Mouse (Mus musculus): ENCODE results near the gene Fam151a. TPM values are rescaled to one million over a fixed set of nuclear protein-coding genes. Genes with fewer than 3 reads are reported as not detected.
"Not testable (repeated sequence)": the region's sequence is repeated elsewhere in the genome, so short reads cannot be mapped to it uniquely, and the experiment has no call there.

Gene Fam151a
- polyA plus RNA-seq, 1 experiment from 2014 or later, result not detected

GRCm38 (mm10) chr4:106751726-106752125, 18.0 kb downstream of the Fam151a start:
- Histone ChIP-seq H3K27me3 (ENCODE audit: control insufficient read depth, insufficient read depth, low read length) (no peaks in the 10 kb centered on the region), H3K4me2 (ENCODE audit: low read depth, low read length) (no peak overlapping the region), H3K9ac (replicated peaks; ENCODE audit: low read depth, low read length) (no peak overlapping the region), H3K9me3 (ENCODE audit: control insufficient read depth, low read length) (no peaks in the 10 kb centered on the region), H3K27ac (ENCODE audit: low read depth, low read length) (no peak overlapping the region), H3K36me3 (ENCODE audit: control insufficient read depth, insufficient read depth, low read length) (no peaks in the 10 kb centered on the region), H3K4me3 (ENCODE audit: low read depth, low read length) (no peak overlapping the region), H3K4me1 (ENCODE audit: control insufficient read depth, insufficient read depth, low read length) (0 out of 2 replicates have a peak, but pooled peaks cover 5% of the 10 kb centered on the region)
- WGBS, result 95% methylated on average over 6 of the region's 6 CpGs
- ATAC-seq (ENCODE audit: low read depth), result no peak

GRCm38 (mm10) chr4:106764166-106764565, 30.5 kb downstream of the Fam151a start:
- 73% methylated on average over 7 of the region's 7 CpGs for WGBS
- ATAC-seq (ENCODE audit: low read depth), result no peak
- H3K4me2 ChIP-seq (ENCODE audit: low read depth, low read length), result no peak overlapping the region

GRCm38 (mm10) chr4:106769306-106769705, 35.6 kb downstream of the Fam151a start:
- H3K27me3 ChIP-seq (ENCODE audit: control insufficient read depth, insufficient read depth, low read length), result no peaks in the 10 kb centered on the region
- no peak for ATAC-seq (ENCODE audit: low read depth)

More at GRCm38 (mm10) chr4:106764166-106764565, 30.5 kb downstream of the Fam151a start:
- H3K4me3 ChIP-seq (ENCODE audit: low read depth, low read length), result no peak overlapping the region
- H3K27ac ChIP-seq (ENCODE audit: low read depth, low read length), result no peak overlapping the region
- no peaks in the 10 kb centered on the region for H3K27me3 ChIP-seq (ENCODE audit: control insufficient read depth, insufficient read depth, low read length)
- no peaks in the 10 kb centered on the region for H3K36me3 ChIP-seq (ENCODE audit: control insufficient read depth, insufficient read depth, low read length)
- H3K9ac ChIP-seq (replicated peaks; ENCODE audit: low read depth, low read length), result no peak overlapping the region
- H3K4me1 ChIP-seq (ENCODE audit: control insufficient read depth, insufficient read depth, low read length), result no peaks in the 10 kb centered on the region
- H3K9me3 ChIP-seq (ENCODE audit: control insufficient read depth, low read length), result no peaks in the 10 kb centered on the region

GRCm38 (mm10) chr4:106772558-106772957, 38.9 kb downstream of the Fam151a start:
- Histone ChIP-seq H3K36me3 (ENCODE audit: control insufficient read depth, insufficient read depth, low read length) (no peaks in the 10 kb centered on the region), H3K9ac (replicated peaks; ENCODE audit: low read depth, low read length) (no peak overlapping the region), H3K4me3 (ENCODE audit: low read depth, low read length) (no peak overlapping the region), H3K4me1 (ENCODE audit: control insufficient read depth, insufficient read depth, low read length) (peaks cover 5% of the 10 kb centered on the region), H3K4me2 (ENCODE audit: low read depth, low read length) (no peak overlapping the region), H3K27ac (ENCODE audit: low read depth, low read length) (no peak overlapping the region), H3K27me3 (ENCODE audit: control insufficient read depth, insufficient read depth, low read length) (no peaks in the 10 kb centered on the region), H3K9me3 (ENCODE audit: control insufficient read depth, low read length) (no peaks in the 10 kb centered on the region)
- ATAC-seq (ENCODE audit: low read depth), result no peak
- 94% methylated on average over 1 of the region's 1 CpGs for WGBS

More at GRCm38 (mm10) chr4:106769306-106769705, 35.6 kb downstream of the Fam151a start:
- no peaks in the 10 kb centered on the region for H3K36me3 ChIP-seq (ENCODE audit: control insufficient read depth, insufficient read depth, low read length)
- no peaks in the 10 kb centered on the region for H3K9me3 ChIP-seq (ENCODE audit: control insufficient read depth, low read length)
- WGBS, result 90% methylated on average over 2 of the region's 2 CpGs
- no peak overlapping the region for H3K4me2 ChIP-seq (ENCODE audit: low read depth, low read length)
- no peaks in the 10 kb centered on the region for H3K4me1 ChIP-seq (ENCODE audit: control insufficient read depth, insufficient read depth, low read length)
- no peak overlapping the region for H3K9ac ChIP-seq (replicated peaks; ENCODE audit: low read depth, low read length)
- H3K27ac ChIP-seq (ENCODE audit: low read depth, low read length), result no peak overlapping the region
- no peak overlapping the region for H3K4me3 ChIP-seq (ENCODE audit: low read depth, low read length)

- not testable (repeated sequence) for H3K36me3 ChIP-seq (ENCODE audit: control insufficient read depth, insufficient read depth, low read length); H3K4me2 ChIP-seq (ENCODE audit: low read depth, low read length); ATAC-seq (ENCODE audit: low read depth); H3K9me3 ChIP-seq (ENCODE audit: control insufficient read depth, low read length); H3K27ac ChIP-seq (ENCODE audit: low read depth, low read length); H3K27me3 ChIP-seq (ENCODE audit: control insufficient read depth, insufficient read depth, low read length); H3K4me3 ChIP-seq (ENCODE audit: low read depth, low read length); H3K4me1 ChIP-seq (ENCODE audit: control insufficient read depth, insufficient read depth, low read length); H3K9ac ChIP-seq (replicated peaks; ENCODE audit: low read depth, low read length)
- 89% methylated on average over 6 of the region's 6 CpGs for WGBS
Observed at GRCm38 (mm10) chr4:106775767-106776166, 42.1 kb downstream of the Fam151a start.

- H3K27me3 ChIP-seq (ENCODE audit: control insufficient read depth, insufficient read depth, low read length), result no peaks in the 10 kb centered on the region
- ATAC-seq (ENCODE audit: low read depth), result peak; percentile 77
- no peaks in the 10 kb centered on the region for H3K9me3 ChIP-seq (ENCODE audit: control insufficient read depth, low read length)
- no peak overlapping the region for H3K9ac ChIP-seq (replicated peaks; ENCODE audit: low read depth, low read length)
- H3K36me3 ChIP-seq (ENCODE audit: control insufficient read depth, insufficient read depth, low read length), result no peaks in the 10 kb centered on the region
- 24% methylated on average over 3 of the region's 3 CpGs for WGBS
- 0 out of 2 replicates have a peak overlapping the region, but pooled peaks have one; percentile 50 for H3K27ac ChIP-seq (ENCODE audit: low read depth, low read length)
- H3K4me2 ChIP-seq (ENCODE audit: low read depth, low read length), result no peak overlapping the region
- H3K4me3 ChIP-seq (ENCODE audit: low read depth, low read length), result no peak overlapping the region
- H3K4me1 ChIP-seq (ENCODE audit: control insufficient read depth, insufficient read depth, low read length), result peaks cover 5% of the 10 kb centered on the region
Observed at GRCm38 (mm10) chr4:106776998-106777397, 43.3 kb downstream of the Fam151a start.

- no peak overlapping the region for H3K4me2 ChIP-seq (ENCODE audit: low read depth, low read length)
- peak overlapping the region; percentile 52 for H3K27ac ChIP-seq (ENCODE audit: low read depth, low read length)
- no peaks in the 10 kb centered on the region for H3K36me3 ChIP-seq (ENCODE audit: control insufficient read depth, insufficient read depth, low read length)
- H3K27me3 ChIP-seq (ENCODE audit: control insufficient read depth, insufficient read depth, low read length), result no peaks in the 10 kb centered on the region
- WGBS, result 44% methylated on average over 5 of the region's 5 CpGs
- no peak overlapping the region for H3K9ac ChIP-seq (replicated peaks; ENCODE audit: low read depth, low read length)
- H3K9me3 ChIP-seq (ENCODE audit: control insufficient read depth, low read length), result no peaks in the 10 kb centered on the region
- peaks cover 5% of the 10 kb centered on the region for H3K4me1 ChIP-seq (ENCODE audit: control insufficient read depth, insufficient read depth, low read length)
- peak; percentile 84 for ATAC-seq (ENCODE audit: low read depth)
- no peak overlapping the region for H3K4me3 ChIP-seq (ENCODE audit: low read depth, low read length)
Observed at GRCm38 (mm10) chr4:106778116-106778788, 44.6 kb downstream of the Fam151a start.

- Histone ChIP-seq H3K4me3 (ENCODE audit: low read depth, low read length) (no peak overlapping the region), H3K36me3 (ENCODE audit: control insufficient read depth, insufficient read depth, low read length) (no peaks in the 10 kb centered on the region), H3K4me2 (ENCODE audit: low read depth, low read length) (no peak overlapping the region), H3K9me3 (ENCODE audit: control insufficient read depth, low read length) (no peaks in the 10 kb centered on the region), H3K4me1 (ENCODE audit: control insufficient read depth, insufficient read depth, low read length) (peaks cover 5% of the 10 kb centered on the region), H3K27me3 (ENCODE audit: control insufficient read depth, insufficient read depth, low read length) (no peaks in the 10 kb centered on the region), H3K9ac (replicated peaks; ENCODE audit: low read depth, low read length) (no peak overlapping the region), H3K27ac (ENCODE audit: low read depth, low read length) (no peak overlapping the region)
- peak; percentile 78 for ATAC-seq (ENCODE audit: low read depth)
- WGBS, result 6% methylated on average over 3 of the region's 3 CpGs
Observed at GRCm38 (mm10) chr4:106780045-106780444, 46.4 kb downstream of the Fam151a start.

GRCm38 (mm10) chr4:106783137-106783536, 49.4 kb downstream of the Fam151a start:
- Histone ChIP-seq H3K36me3 (ENCODE audit: control insufficient read depth, insufficient read depth, low read length) (no peaks in the 10 kb centered on the region), H3K9me3 (ENCODE audit: control insufficient read depth, low read length) (no peaks in the 10 kb centered on the region), H3K4me3 (ENCODE audit: low read depth, low read length) (no peak overlapping the region), H3K4me1 (ENCODE audit: control insufficient read depth, insufficient read depth, low read length) (peaks cover 19% of the 10 kb centered on the region), H3K4me2 (ENCODE audit: low read depth, low read length) (no peak overlapping the region), H3K27ac (ENCODE audit: low read depth, low read length) (no peak overlapping the region), H3K27me3 (ENCODE audit: control insufficient read depth, insufficient read depth, low read length) (no peaks in the 10 kb centered on the region), H3K9ac (replicated peaks; ENCODE audit: low read depth, low read length) (no peak overlapping the region)
- WGBS, result 74% methylated on average over 10 of the region's 10 CpGs
- ATAC-seq (ENCODE audit: low read depth), result no peak
